Mouse (Mus musculus) macrophage (primary cell): ENCODE measurements around the gene Psd. TPM values are rescaled to one million over a fixed set of nuclear protein-coding genes. Genes with fewer than 3 reads are reported as not detected.

Experiments
- H3K27ac ChIP-seq: fragments of 350-480 bp; formaldehyde crosslinking; 2 replicates; pipeline ENCODE4 v1.9.0; 2021
- H3K36me3 ChIP-seq: fragments of 350-480 bp; formaldehyde crosslinking; 2 replicates; pipeline ENCODE4 v1.9.0; 2021; ENCODE audit errors: inconsistent target
- H3K4me3 ChIP-seq: fragments of 350-480 bp; formaldehyde crosslinking; 2 replicates; pipeline ENCODE4 v1.9.0; 2021; ENCODE audit errors: inconsistent target
- H3K79me2 ChIP-seq: fragments of 350-480 bp; formaldehyde crosslinking; 2 replicates; pipeline ENCODE4 v1.9.0; 2021; ENCODE audit errors: inconsistent target
- WGBS: methylation state at CpG from one replicate; pipeline ENCODE4 v1.1.7; 2026; ENCODE audit warnings: inconsistent platforms; ENCODE audit not compliant: missing documents; 5-methylcytosine and 5-hydroxymethylcytosine counted together
- polyA plus RNA-seq: library from polyadenylated mRNA; stranded (reverse); fragments of 250-400 nt; gene quantifications from 3 replicates; pipeline ENCODE4 v1.2.4, GENCODE M21; 2018; ENCODE audit warnings: inconsistent platforms
- total RNA-seq, 78 experiments: library from RNA; depleted of rRNA; stranded (reverse); fragments of 250-400 nt; gene quantifications; 1 replicate in 9 of 78; 2 replicates in 24 of 78; 3 replicates in 43 of 78; 4 replicates in 2 of 78; pipeline ENCODE4 v1.2.4; 2018; ENCODE audit warnings: inconsistent platforms in 56 of 78

Psd gene
- 1 to 10 TPM in 16 of 26 experiments, under 1 TPM in 10; 0.41 to 3.9 (median 1.1) TPM for total RNA-seq (2018; cell fraction: chromatin; rRNA removed)
- under 1 TPM in 18 of 26 experiments, not detected in 8; 0.03 to 0.62 (median 0.11) TPM for total RNA-seq (2018; cell fraction: cytosol; rRNA removed)
- 1 to 10 TPM in 10 of 26 experiments, under 1 TPM in 12, not detected in 4; 0.28 to 2.7 (median 0.93) TPM for total RNA-seq (2018; cell fraction: nucleus; rRNA removed)
- 0.13 to 0.33 TPM in 2 of 3 replicates, not detected in the other for polyA plus RNA-seq

DNA sequence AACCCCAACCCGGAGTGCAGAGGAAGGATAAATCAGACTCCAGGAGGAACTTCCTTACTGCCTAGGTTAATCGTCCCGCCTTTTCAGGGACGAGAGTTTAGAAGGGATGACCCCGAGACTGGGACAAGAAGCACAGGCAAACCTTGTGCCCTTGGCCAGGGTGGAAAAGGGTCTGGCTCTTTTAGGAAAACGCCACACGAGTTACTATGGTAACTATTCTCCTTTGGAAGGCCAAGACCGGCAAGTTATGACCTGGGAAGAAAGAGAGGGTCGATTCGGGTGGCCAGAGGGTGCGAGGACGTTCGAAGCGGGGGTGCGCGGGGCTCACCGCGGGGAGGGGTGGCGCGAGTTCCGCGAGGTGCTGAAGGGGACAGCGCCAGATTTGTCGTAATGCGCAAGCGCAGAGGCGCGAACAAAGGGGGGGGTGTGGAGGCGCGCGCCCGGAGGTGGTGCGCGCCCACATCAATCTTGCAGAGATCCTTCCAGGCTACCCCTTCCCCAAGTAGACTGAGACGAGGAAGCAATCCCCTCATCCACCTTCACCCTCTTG lies at the start of gene Psd:
TSS of gene Psd (minus strand) at position 401 of the 550 bp plus-strand sequence.
- 1% methylated on average over 35 of the region's 35 CpGs for WGBS
- H3K36me3 ChIP-seq, result peaks cover 12% of the 10 kb centered on the region; the same call in 1 of the 2 replicates
- peak within 1 kb of the TSS; percentile 63 for H3K4me3 ChIP-seq
- peak within 1 kb of the TSS; percentile 66 for H3K27ac ChIP-seq
- no peaks in the 10 kb centered on the region for H3K79me2 ChIP-seq

DNA sequence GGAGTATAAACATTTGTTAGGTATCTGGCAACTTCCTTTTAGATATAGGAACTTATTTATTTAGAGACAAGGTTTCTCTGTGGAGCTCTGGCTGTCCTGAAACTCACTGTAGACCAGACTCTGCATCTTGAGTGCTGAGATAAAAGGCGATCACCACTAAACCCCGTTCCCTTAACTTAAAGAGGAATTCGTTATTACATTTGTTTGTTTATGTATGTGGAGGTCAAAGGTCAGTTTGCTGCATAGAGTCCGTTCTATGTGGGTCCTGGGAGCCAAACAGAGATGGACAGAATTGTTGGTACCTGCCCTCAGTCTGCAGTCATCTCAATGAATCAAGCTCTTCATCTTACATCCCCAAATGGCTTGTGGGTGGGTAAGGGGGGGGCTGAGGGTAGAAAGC lies 48.9 kb upstream of the Psd start:
- Histone ChIP-seq H3K36me3 (peaks cover 46% of the 10 kb centered on the region), H3K27ac (no peak overlapping the region), H3K79me2 (no peaks in the 10 kb centered on the region), H3K4me3 (no peak overlapping the region)
- WGBS, result 98% methylated on average over 4 of the region's 4 CpGs

- Histone ChIP-seq H3K79me2 (no peaks in the 10 kb centered on the region), H3K4me3 (no peak overlapping the region), H3K27ac (no peak overlapping the region), H3K36me3 (peaks cover 42% of the 10 kb centered on the region)
- 82% methylated on average over 5 of the region's 5 CpGs for WGBS
Measured at GRCm38 (mm10) chr19:46375489-46375888, 48.5 kb upstream of the Psd start.

GRCm38 (mm10) chr19:46374477-46375088 lies 47.6 kb upstream of the Psd start:
- H3K4me3 ChIP-seq, result no peak overlapping the region
- H3K27ac ChIP-seq, result no peak overlapping the region
- 89% methylated on average over 21 of the region's 21 CpGs for WGBS
- peaks cover 33% of the 10 kb centered on the region for H3K36me3 ChIP-seq
- H3K79me2 ChIP-seq, result no peaks in the 10 kb centered on the region

GRCm38 (mm10) chr19:46369204-46369603 lies 42.2 kb upstream of the Psd start:
- no peak overlapping the region for H3K27ac ChIP-seq
- H3K79me2 ChIP-seq, result peaks cover 12% of the 10 kb centered on the region; the same call in 1 of the 2 replicates
- H3K36me3 ChIP-seq, result 0 out of 2 replicates have a peak, but pooled peaks cover 10% of the 10 kb centered on the region
- 31% methylated on average over 4 of the region's 4 CpGs for WGBS
- H3K4me3 ChIP-seq, result no peak overlapping the region

- Histone ChIP-seq H3K36me3 (0 out of 2 replicates have a peak, but pooled peaks cover 10% of the 10 kb centered on the region), H3K79me2 (peaks cover 12% of the 10 kb centered on the region; the same call in 1 of the 2 replicates), H3K4me3 (no peak overlapping the region), H3K27ac (no peak overlapping the region)
- WGBS, result 87% methylated on average over 22 of the region's 23 CpGs
Measured at GRCm38 (mm10) chr19:46367798-46368590, 41.0 kb upstream of the Psd start.

DNA sequence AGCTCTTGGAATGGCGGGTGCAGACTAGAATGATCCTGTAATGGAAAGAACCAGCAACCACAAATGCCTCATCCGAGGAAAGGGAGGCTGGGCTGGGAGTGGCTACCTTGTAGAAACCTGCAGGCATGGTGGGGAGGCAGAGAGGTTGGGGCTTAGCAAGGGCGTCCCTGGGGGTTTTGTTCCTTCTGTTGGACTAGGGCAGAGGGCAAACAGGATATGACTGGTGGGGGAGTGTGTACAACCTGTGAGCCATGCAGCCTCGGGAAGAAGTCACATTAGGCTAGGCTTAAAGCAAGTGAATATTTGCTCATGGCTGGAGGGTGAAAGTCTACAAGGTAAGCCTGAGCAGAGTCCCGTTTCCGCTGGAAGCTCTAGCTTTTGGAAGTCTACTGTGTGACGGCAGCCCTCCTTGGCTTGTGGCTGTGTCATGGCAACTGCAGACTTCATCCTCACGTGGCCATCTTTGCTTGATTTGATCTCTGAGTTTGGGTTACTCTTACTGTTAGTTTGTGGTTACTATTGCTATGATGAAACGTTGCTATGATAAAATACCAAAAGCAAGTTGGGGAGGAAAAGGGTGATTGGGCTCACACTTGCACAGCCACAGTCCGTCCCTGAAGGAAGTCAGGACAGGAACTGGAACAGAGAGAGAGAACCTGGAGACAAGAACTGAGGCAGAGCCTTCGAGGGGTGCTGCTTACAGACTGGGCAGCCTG lies 36.5 kb upstream of the Psd start:
- Histone ChIP-seq H3K36me3 (no peaks in the 10 kb centered on the region), H3K4me3 (no peak overlapping the region), H3K79me2 (peaks cover 23% of the 10 kb centered on the region; the same call in 1 of the 2 replicates), H3K27ac (no peak overlapping the region)
- 62% methylated on average over 11 of the region's 11 CpGs for WGBS

GRCm38 (mm10) chr19:46362104-46362503 lies 35.1 kb upstream of the Psd start:
- 96% methylated on average over 8 of the region's 8 CpGs for WGBS
- H3K4me3 ChIP-seq, result no peak overlapping the region

DNA sequence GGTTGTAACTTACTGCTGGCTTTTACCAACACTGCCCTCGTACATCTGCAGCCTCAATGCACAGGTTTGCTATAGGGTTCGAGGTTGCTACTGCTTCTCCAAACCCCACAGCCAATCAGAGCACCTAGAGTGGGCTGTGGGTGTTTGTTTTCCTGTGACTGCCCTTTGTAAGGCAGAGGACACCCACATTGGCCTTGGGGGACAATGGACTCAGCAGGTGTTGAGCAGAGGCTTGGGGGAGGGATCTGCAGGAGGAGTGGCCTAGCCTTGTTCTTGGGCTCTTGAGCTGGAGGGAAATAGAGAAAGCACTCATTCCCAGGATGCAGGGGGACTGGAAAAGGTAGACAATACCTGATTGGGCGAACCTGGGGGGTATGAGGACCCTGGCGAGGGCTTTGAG lies 31.4 kb upstream of the Psd start:
- 40% methylated on average over 4 of the region's 4 CpGs for WGBS
- Histone ChIP-seq H3K79me2 (peaks cover 13% of the 10 kb centered on the region; the same call in 1 of the 2 replicates), H3K4me3 (peak overlapping the region; percentile 69; the same call in 1 of the 2 replicates), H3K27ac (peak overlapping the region; percentile 42), H3K36me3 (no peaks in the 10 kb centered on the region)

More at GRCm38 (mm10) chr19:46362104-46362503, 35.1 kb upstream of the Psd start:
- Histone ChIP-seq H3K36me3 (no peaks in the 10 kb centered on the region), H3K27ac (no peak overlapping the region), H3K79me2 (peaks cover 25% of the 10 kb centered on the region; the same call in 1 of the 2 replicates)

DNA sequence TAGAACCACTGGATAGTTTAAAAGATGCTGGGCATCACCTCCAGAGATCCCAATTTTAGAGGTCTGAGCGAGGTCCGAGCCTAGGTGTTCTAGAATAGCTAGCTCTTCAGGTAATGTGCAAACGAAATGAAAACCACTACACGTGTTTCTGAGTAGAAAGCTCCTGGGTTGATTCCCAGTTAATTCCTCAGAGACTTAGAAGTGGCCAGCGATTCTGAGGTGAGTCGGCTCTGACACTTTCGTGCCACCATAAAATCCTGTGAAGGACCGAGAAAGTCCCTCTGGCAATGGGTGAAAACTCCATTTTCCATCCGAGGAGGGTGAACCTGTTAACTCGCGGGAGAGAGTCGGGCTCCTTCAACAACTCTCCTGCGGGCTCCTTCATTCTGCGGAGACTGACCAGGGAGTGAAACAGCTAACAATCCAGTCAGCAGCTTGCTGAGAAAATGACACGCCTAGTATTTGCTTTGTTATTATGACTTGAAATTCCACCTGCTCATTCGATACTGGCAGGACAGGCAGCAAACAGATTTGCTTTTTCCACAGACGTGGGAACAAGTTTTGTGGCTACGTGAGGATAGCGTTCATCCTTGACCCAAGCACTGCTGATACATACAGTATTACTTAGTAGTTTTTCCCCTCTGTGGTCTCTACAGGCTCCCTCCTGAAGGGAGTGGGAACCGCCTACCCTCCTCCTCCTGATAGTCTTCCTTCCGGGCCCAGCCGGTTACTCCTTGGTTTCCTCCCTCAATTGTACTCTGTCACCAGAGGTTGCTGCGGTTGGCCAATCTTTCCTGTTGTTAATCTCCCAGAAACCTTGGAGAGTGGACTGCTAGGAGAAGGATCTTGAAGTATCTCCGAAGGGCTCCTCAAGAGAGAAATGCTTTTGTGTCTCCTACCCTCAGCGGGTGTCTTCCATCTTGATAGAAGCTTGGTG lies 30.7 kb upstream of the Psd start:
- no peaks in the 10 kb centered on the region for H3K36me3 ChIP-seq
- peaks cover 13% of the 10 kb centered on the region; the same call in 1 of the 2 replicates for H3K79me2 ChIP-seq
- peak overlapping the region; percentile 69 for H3K4me3 ChIP-seq
- peak overlapping the region; percentile 42 for H3K27ac ChIP-seq
- WGBS, result 4% methylated on average over 25 of the region's 25 CpGs

- H3K27ac ChIP-seq, result peak overlapping the region; percentile 47
Measured at GRCm38 (mm10) chr19:46356701-46357138, 29.8 kb upstream of the Psd start.

DNA sequence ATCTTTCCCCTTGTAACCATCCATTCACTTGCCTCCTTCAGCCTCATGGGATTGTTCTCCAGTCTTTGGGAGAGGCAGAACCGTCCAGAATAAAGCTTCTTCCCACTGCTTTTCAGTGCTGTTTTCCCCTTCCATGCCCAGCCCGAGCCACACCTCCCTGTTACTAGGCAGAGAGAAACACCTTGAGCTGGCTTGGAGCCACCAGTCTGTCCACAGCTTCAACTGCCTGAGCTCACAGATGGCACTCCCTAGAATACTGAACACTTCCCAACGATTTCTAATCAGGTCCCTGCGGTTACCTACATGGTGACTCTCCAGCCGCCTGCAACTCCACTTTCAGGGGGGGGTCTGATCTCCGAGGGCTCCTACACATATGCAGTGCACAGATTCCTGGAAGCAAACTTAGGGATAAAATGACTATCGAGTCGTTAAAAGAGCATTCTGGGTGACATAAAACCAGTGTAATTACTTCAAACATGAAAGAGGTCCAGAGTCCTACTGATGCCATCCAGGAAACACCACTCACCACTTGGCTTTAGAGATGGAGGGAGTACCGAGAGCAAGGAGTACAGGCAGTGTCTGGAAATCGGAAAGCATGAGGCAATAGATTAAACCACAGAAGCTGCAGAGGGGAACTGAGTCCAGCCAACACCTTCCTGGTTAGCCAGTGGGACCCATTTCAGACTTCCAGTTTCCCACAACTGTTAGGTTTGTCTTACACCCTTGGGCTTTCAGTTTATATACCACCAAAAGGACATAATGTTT lies 23.4 kb upstream of the Psd start, which contains the start of gene 2310034G01Rik:
TSS of gene 2310034G01Rik (minus strand) at position 135 of the 765 bp plus-strand sequence.
- WGBS, result 53% methylated on average over 10 of the region's 10 CpGs
- peak within 1 kb of the TSS; percentile 21 for H3K4me3 ChIP-seq
- no peak within 1 kb of the TSS for H3K27ac ChIP-seq
- H3K36me3 ChIP-seq, result no peaks in the 10 kb centered on the region
- no peaks in the 10 kb centered on the region for H3K79me2 ChIP-seq

More at GRCm38 (mm10) chr19:46356701-46357138, 29.8 kb upstream of the Psd start:
- peak overlapping the region; percentile 69 for H3K4me3 ChIP-seq
- 2% methylated on average over 28 of the region's 29 CpGs for WGBS
- H3K36me3 ChIP-seq, result no peaks in the 10 kb centered on the region
- H3K79me2 ChIP-seq, result peaks cover 13% of the 10 kb centered on the region; the same call in 1 of the 2 replicates
